Mouse (Mus musculus) hindbrain, embryonic 11.5 days (tissue): ENCODE data around the gene Me1. TPM values are rescaled to one million over a fixed set of nuclear protein-coding genes. Genes with fewer than 3 reads are reported as not detected.

Experiments
- ATAC-seq: fragments of 200-750 bp; cut with Nextera tagmentation; 2 replicates; pipeline ENCODE4 v1.8.0; 2017; ENCODE audit warnings: mild to moderate bottlenecking, moderate TSS enrichment, moderate library complexity; ENCODE audit not compliant: low FRiP score
- DNase-seq: peaks from one replicate; pipeline ENCODE4 v3.0.0-alpha.2; 2015; ENCODE audit warnings: low spot score
- H3K27ac ChIP-seq: fragments of 300-500 bp; sonication (generic); 2 replicates; pipeline ENCODE4 v1.5.1; 2014; ENCODE audit warnings: mild to moderate bottlenecking, low read depth, low read length
- H3K27me3 ChIP-seq: fragments of 300-500 bp; sonication (generic); 2 replicates; pipeline ENCODE4 v1.6.1; 2014; ENCODE audit warnings: mild to moderate bottlenecking, low read length, moderate library complexity, mixed read lengths; ENCODE audit not compliant: control insufficient read depth, insufficient read depth
- H3K36me3 ChIP-seq: fragments of 300-500 bp; sonication (generic); 2 replicates; pipeline ENCODE4 v1.6.1; 2014; ENCODE audit warnings: mild to moderate bottlenecking, low read length, moderate library complexity, mixed read lengths; ENCODE audit not compliant: control insufficient read depth, insufficient read depth
- H3K4me1 ChIP-seq: fragments of 300-500 bp; sonication (generic); replicated peaks from 2 replicates; pipeline ENCODE4 v1.6.1; 2014; ENCODE audit warnings: low read length, mixed read lengths; ENCODE audit not compliant: control insufficient read depth, insufficient read depth
- H3K4me2 ChIP-seq: fragments of 300-500 bp; sonication (generic); replicated peaks from 2 replicates; pipeline ENCODE4 v1.6.1; 2014; ENCODE audit warnings: mild to moderate bottlenecking, low read depth, low read length
- H3K4me3 ChIP-seq: fragments of 300-500 bp; sonication (generic); 2 replicates; pipeline ENCODE4 v1.5.1; 2014; ENCODE audit warnings: low read depth, low read length
- H3K9ac ChIP-seq: fragments of 300-500 bp; sonication (generic); 2 replicates; pipeline ENCODE4 v1.6.1; 2014; ENCODE audit warnings: low read depth, low read length
- H3K9me3 ChIP-seq: fragments of 300-500 bp; sonication (generic); 2 replicates; pipeline ENCODE4 v1.6.1; 2016; ENCODE audit warnings: low read length; ENCODE audit not compliant: control insufficient read depth
- WGBS: fragments of 180-500 bp; shearing (Covaris S2); extraction: QIAGEN DNeasy Blood & Tissue Kit; methylation state at CpG from one replicate; pipeline ENCODE4 v1.1.7; 2014; 5-methylcytosine and 5-hydroxymethylcytosine counted together
- polyA plus RNA-seq: library from polyadenylated mRNA; unstranded; fragments of >200 nt; fragmentation: Nextera tagmentation; extraction: Ambion mirVana; gene quantifications from 2 replicates; pipeline ENCODE4 v1.2.1, GENCODE M21; 2014

The Me1 gene
- polyA plus RNA-seq, 1 experiment from 2014 or later: 13.2 TPM

DNA sequence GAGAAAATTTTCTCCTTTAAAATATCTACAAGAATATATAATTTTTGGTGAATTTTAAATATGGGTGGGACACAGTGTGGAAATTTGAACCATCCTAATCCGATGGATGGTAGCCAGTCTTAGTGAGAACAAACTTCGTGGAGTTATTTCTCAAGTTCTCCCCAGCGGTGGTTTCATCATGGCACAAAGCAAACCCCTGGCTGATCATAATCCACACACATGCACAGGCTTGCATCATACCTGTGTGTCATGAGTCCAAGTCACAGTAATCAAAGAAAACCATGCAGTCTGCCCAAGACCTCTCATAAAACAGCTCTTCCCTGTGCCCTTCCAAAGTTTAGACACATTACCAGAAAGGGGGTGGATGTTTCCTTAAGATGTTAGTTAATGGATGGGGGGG is 34.1 kb upstream of the Me1 start:
- 91% methylated on average over 3 of the region's 3 CpGs for WGBS

GRCm38 (mm10) chr9:86729084-86729483 is 33.3 kb upstream of the Me1 start:
- H3K4me1 ChIP-seq: no peaks in the 10 kb centered on the region
- no peak overlapping the region for H3K9ac ChIP-seq
- ATAC-seq (no peak), DNase-seq (no peak)
- H3K27me3 ChIP-seq: no peaks in the 10 kb centered on the region
- H3K4me2 ChIP-seq: no peak overlapping the region
- no peaks in the 10 kb centered on the region for H3K36me3 ChIP-seq
- no peaks in the 10 kb centered on the region for H3K9me3 ChIP-seq
- no peak overlapping the region for H3K27ac ChIP-seq
- no peak overlapping the region for H3K4me3 ChIP-seq
- WGBS: 80% methylated on average over 1 of the region's 1 CpGs

More for the DNA sequence above, 34.1 kb upstream of the Me1 start:
- Histone ChIP-seq H3K36me3 (no peaks in the 10 kb centered on the region), H3K4me1 (no peaks in the 10 kb centered on the region), H3K27ac (no peak overlapping the region), H3K27me3 (no peaks in the 10 kb centered on the region), H3K4me3 (no peak overlapping the region), H3K9ac (no peak overlapping the region), H3K9me3 (no peaks in the 10 kb centered on the region), H3K4me2 (no peak overlapping the region)
- no peak for ATAC-seq
- DNase-seq: no peak

- H3K27me3 ChIP-seq: no peaks in the 10 kb centered on the region
- WGBS: 92% methylated on average over 10 of the region's 10 CpGs
- H3K4me2 ChIP-seq: no peak overlapping the region
- no peaks in the 10 kb centered on the region for H3K4me1 ChIP-seq
- no peaks in the 10 kb centered on the region for H3K36me3 ChIP-seq
- H3K9ac ChIP-seq: no peak overlapping the region
- H3K4me3 ChIP-seq: no peak overlapping the region
- ATAC-seq: no peak
- no peak overlapping the region for H3K27ac ChIP-seq
- H3K9me3 ChIP-seq: no peaks in the 10 kb centered on the region
- DNase-seq: no peak
These were observed 32.6 kb upstream of the Me1 start for GRCm38 (mm10) chr9:86728214-86728814.

DNA sequence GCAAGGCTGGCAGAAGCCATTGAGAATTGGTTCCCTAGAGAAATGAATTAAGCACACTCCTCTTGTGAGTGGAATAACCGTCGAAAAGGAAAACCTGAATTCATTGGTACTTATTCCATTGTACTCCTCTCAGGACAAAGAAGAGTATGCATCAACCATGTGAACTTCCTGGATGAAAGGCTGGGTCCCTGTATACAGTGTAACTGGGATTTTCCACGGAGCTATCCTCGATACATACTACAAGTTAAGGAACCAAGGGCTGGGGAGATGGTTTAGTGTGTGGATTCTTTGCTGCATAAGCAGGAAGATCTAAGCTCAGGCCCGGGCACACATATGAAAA is 30.6 kb upstream of the Me1 start:
- Histone ChIP-seq H3K9me3 (no peaks in the 10 kb centered on the region), H3K4me3 (no peak overlapping the region), H3K27me3 (no peaks in the 10 kb centered on the region), H3K4me1 (no peaks in the 10 kb centered on the region), H3K36me3 (no peaks in the 10 kb centered on the region), H3K27ac (no peak overlapping the region), H3K4me2 (no peak overlapping the region), H3K9ac (no peak overlapping the region)
- no peak for DNase-seq
- ATAC-seq: no peak
- 86% methylated on average over 5 of the region's 5 CpGs for WGBS

- Histone ChIP-seq H3K4me1 (no peaks in the 10 kb centered on the region), H3K27me3 (no peaks in the 10 kb centered on the region), H3K36me3 (no peaks in the 10 kb centered on the region), H3K9me3 (no peaks in the 10 kb centered on the region), H3K4me3 (no peak overlapping the region), H3K9ac (no peak overlapping the region), H3K4me2 (no peak overlapping the region), H3K27ac (no peak overlapping the region)
- DNase-seq (peak; percentile 5), ATAC-seq (no peak)
- WGBS: 69% methylated on average over 7 of the region's 7 CpGs
These were observed 30.0 kb upstream of the Me1 start for GRCm38 (mm10) chr9:86725604-86726380.

DNA sequence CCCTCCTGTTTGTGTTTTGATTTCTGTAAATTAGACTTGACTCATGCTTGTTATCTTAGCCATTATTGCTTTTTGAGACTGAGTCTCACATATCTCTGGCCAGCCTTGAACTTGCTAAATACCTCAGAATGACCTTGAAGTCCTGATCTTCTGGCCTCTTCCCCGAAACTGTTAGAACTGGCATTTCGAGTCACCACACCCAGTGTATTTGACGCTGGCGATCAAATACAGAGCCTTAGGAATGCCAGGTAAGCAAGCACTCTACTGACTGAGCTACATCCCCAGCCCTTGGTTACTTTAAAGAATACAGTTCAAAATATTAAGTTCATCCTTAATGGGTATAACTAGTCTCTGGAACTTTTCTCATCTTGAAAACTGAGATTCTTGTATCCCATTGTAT is 29.3 kb upstream of the Me1 start:
- Histone ChIP-seq H3K36me3 (no peaks in the 10 kb centered on the region), H3K4me1 (no peaks in the 10 kb centered on the region), H3K9ac (no peak overlapping the region), H3K27ac (no peak overlapping the region), H3K4me3 (no peak overlapping the region), H3K27me3 (no peaks in the 10 kb centered on the region), H3K4me2 (no peak overlapping the region), H3K9me3 (no peaks in the 10 kb centered on the region)
- ATAC-seq: no peak
- 91% methylated on average over 4 of the region's 4 CpGs for WGBS
- DNase-seq: no peak

DNA sequence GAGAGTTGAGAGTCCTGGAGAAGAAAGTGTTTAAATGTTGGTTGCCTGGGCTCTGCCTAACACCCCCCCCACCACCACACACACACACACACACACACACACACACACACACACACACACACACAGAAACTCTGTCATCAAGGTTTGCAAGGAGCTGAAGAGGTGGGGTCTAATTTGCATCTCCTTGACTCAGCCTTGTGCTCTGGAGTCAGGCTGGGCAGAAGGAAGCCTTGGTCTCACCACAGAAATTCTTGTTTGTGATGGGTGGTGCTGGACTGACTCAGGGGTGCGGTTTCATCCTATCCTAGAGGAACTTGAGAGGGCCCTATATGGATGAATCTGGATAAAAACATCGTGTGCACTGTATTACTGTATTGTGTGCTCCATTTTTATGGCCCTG is 25.0 kb upstream of the Me1 start:
- no peak overlapping the region for H3K4me2 ChIP-seq
- no peaks in the 10 kb centered on the region for H3K27me3 ChIP-seq
- H3K9me3 ChIP-seq: no peaks in the 10 kb centered on the region
- 85% methylated on average over 2 of the region's 2 CpGs for WGBS
- no peak overlapping the region for H3K27ac ChIP-seq
- H3K9ac ChIP-seq: no peak overlapping the region
- no peaks in the 10 kb centered on the region for H3K36me3 ChIP-seq
- DNase-seq (no peak), ATAC-seq (no peak)
- no peaks in the 10 kb centered on the region for H3K4me1 ChIP-seq
- H3K4me3 ChIP-seq: no peak overlapping the region

DNA sequence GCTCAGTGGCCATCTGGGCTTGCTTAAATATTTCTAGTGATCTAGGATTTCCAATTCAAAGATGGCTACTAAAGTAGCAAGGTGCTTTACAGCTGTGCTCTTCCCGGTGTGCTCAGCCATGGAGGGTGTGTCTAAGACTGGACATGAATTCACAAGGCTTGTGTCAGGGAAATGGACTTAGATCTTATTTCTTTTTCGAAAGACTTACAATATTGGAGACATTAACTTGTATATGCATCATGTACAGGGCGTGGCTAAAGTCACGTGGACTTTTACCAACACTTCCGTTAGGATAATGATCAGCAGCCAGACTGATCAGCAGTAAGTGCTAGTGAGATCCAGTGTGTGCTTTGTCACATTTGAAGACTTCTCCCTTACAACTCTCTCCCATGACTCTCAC is 24.5 kb upstream of the Me1 start:
- ATAC-seq: no peak
- no peaks in the 10 kb centered on the region for H3K36me3 ChIP-seq
- WGBS: 91% methylated on average over 5 of the region's 5 CpGs

GRCm38 (mm10) chr9:86717119-86717518 is 21.4 kb upstream of the Me1 start:
- ATAC-seq: no peak
- DNase-seq: no peak
- 78% methylated on average over 5 of the region's 5 CpGs for WGBS

More for the DNA sequence above, 24.5 kb upstream of the Me1 start:
- Histone ChIP-seq H3K27ac (no peak overlapping the region), H3K27me3 (no peaks in the 10 kb centered on the region), H3K9ac (no peak overlapping the region), H3K4me1 (no peaks in the 10 kb centered on the region), H3K4me2 (no peak overlapping the region), H3K9me3 (no peaks in the 10 kb centered on the region), H3K4me3 (no peak overlapping the region)
- no peak for DNase-seq

More at GRCm38 (mm10) chr9:86717119-86717518, 21.4 kb upstream of the Me1 start:
- no peak overlapping the region for H3K9ac ChIP-seq
- no peaks in the 10 kb centered on the region for H3K27me3 ChIP-seq
- no peaks in the 10 kb centered on the region for H3K4me1 ChIP-seq
- H3K9me3 ChIP-seq: no peaks in the 10 kb centered on the region
- no peak overlapping the region for H3K4me3 ChIP-seq
- no peak overlapping the region for H3K27ac ChIP-seq
- H3K4me2 ChIP-seq: no peak overlapping the region
- H3K36me3 ChIP-seq: no peaks in the 10 kb centered on the region
